Mouse (Mus musculus) macrophage (primary cell): Measurements from ENCODE around the gene Tuba3a. TPM values are rescaled to one million over a fixed set of nuclear protein-coding genes. Genes with fewer than 3 reads are reported as not detected.
"Not testable (repeated sequence)": the region's sequence is repeated elsewhere in the genome, so short reads cannot be mapped to it uniquely, and the experiment has no call there.

Source experiments
- H3K27ac ChIP-seq: fragments of 350-480 bp; formaldehyde crosslinking; 2 replicates; pipeline ENCODE4 v1.9.0; 2021
- H3K36me3 ChIP-seq: fragments of 350-480 bp; formaldehyde crosslinking; 2 replicates; pipeline ENCODE4 v1.9.0; 2021; ENCODE audit errors: inconsistent target
- H3K4me3 ChIP-seq: fragments of 350-480 bp; formaldehyde crosslinking; 2 replicates; pipeline ENCODE4 v1.9.0; 2021; ENCODE audit errors: inconsistent target
- H3K79me2 ChIP-seq: fragments of 350-480 bp; formaldehyde crosslinking; 2 replicates; pipeline ENCODE4 v1.9.0; 2021; ENCODE audit errors: inconsistent target
- WGBS: methylation state at CpG from one replicate; pipeline ENCODE4 v1.1.7; 2026; ENCODE audit warnings: inconsistent platforms; ENCODE audit not compliant: missing documents; 5-methylcytosine and 5-hydroxymethylcytosine counted together
- polyA plus RNA-seq: library from polyadenylated mRNA; stranded (reverse); fragments of 250-400 nt; gene quantifications from 3 replicates; pipeline ENCODE4 v1.2.4, GENCODE M21; 2018; ENCODE audit warnings: inconsistent platforms

The Tuba3a gene
- polyA plus RNA-seq, 1 experiment from 2014 or later: not detected

DNA sequence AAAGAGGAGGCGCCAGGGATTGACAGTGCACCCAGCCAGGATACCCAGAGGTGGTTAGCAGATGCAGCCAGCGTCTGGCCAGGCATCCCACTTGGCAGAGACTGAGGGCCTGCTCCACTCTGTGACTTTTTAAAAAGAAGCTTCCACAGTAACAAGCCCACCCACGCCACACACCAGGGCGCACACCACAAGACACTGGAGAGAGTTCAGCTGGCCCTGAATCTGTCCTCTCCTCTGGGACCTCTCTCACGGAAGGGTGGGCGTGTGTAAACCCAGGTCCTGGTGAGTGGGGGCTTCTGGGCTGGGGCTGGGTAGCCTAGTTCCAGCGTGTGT, 28.4 kb upstream of the Tuba3a start:
- Histone ChIP-seq H3K36me3 (peaks cover 29% of the 10 kb centered on the region), H3K4me3 (peak overlapping the region; percentile 38), H3K79me2 (peaks cover 22% of the 10 kb centered on the region), H3K27ac (peak overlapping the region; percentile 87)
- 57% methylated on average over 7 of the region's 7 CpGs for WGBS

DNA sequence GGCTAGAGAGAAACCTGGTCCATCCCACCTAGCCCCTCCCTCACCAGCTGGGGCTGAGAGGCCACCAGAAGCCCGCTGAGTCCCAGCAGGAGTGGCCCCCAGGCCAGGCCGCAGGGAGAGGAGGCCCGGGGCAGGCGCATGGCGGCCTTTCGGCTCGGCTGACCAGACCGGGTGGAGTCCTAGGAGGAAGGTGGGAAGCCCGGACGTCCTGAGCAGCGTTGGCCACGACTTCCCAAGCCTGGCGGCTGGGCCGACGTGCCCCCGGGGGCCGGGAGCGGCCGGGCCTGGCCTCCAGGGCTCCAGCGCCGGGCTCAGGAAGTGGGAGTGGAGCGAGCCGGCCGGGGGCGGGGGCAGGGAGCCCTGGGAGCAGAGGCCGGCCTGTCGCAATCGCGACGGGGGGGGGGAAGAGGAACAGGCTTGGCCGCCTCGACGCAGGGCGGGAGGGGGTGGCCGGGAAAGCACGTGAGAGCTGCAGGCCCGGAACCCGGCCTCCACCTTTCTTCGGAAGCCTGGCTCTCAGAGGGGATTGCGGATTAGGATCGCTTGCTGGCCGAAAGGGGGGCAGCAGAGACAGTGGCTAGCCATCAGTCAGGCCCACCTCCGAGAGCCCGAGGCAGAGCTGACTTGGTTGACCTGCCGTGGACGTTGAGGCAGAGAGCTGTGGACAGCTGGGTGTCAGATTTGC, 27.8 kb upstream of the Tuba3a start, which contains the start of gene Ltbr:
Gene Ltbr (minus strand): TSS at position 340 of the 685 bp plus-strand sequence.
- Histone ChIP-seq H3K36me3 (peaks cover 34% of the 10 kb centered on the region), H3K4me3 (peak within 1 kb of the TSS; percentile 69), H3K27ac (peak within 1 kb of the TSS; percentile 87), H3K79me2 (peaks cover 22% of the 10 kb centered on the region)
- under 1% methylated on average over 44 of the region's 46 CpGs for WGBS

DNA sequence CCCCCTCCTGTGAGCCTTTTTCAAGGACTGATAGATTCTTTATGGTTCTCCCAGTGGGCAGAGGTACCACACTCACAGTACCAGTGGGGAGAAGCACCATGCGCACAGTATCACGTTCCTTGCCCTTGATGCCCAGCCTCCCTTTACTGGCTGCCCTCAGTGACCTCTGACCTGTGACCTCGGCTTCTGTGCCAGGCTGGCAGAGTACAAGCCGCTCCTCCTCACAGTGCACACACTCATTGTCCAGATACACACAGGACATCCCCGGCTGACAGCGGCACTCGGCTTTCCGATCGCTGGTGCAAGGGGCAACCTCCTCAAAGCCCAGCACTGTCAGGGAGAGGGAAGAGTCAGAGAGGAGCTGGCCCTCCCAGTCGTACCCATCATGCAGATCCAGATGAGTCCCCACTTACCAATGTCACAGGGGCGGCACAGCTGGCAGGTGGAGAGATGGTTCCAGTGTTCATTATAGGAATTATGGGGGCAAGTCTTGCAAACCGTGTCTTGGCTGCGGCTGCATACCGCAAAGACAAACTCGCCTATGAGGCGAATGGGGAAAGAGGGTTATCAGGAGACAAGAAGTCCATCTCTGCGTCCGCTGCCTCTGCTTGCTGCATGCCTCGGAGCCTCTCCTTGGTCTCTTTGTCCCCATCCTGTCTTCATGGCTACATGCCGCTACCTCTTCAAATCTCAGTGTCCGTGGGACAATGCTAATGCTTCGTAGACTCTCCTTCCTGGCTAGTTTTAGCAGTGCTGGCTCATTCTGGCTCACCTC, 26.9 kb upstream of the Tuba3a start:
- peak overlapping the region; percentile 65 for H3K27ac ChIP-seq
- peaks cover 22% of the 10 kb centered on the region for H3K79me2 ChIP-seq
- peaks cover 41% of the 10 kb centered on the region for H3K36me3 ChIP-seq
- H3K4me3 ChIP-seq: peak overlapping the region; percentile 69
- 56% methylated on average over 22 of the region's 22 CpGs for WGBS

DNA sequence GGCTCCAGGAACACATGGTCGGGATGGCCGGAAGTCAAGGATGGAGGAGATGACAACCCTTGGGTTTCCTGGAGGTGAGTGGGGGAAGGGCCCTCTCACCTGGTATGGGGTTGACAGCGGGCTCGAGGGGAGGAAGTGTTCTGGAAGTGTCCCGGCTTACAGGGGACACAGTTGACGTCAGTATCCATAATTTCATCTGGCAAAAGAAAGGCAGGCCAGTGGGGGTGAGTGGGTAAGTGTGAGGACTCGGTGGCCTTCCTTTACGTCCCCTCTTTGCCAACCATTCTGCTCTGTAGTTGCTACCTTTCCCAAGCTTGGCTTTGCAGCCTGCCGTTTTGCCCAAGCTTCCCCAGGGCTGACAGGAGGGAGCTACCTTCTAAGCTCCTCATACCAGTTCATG, 26.3 kb upstream of the Tuba3a start:
- Histone ChIP-seq H3K79me2 (peaks cover 22% of the 10 kb centered on the region), H3K4me3 (no peak overlapping the region; the same call in 1 of the 2 replicates), H3K36me3 (peaks cover 44% of the 10 kb centered on the region), H3K27ac (no peak overlapping the region)
- 94% methylated on average over 8 of the region's 9 CpGs for WGBS

DNA sequence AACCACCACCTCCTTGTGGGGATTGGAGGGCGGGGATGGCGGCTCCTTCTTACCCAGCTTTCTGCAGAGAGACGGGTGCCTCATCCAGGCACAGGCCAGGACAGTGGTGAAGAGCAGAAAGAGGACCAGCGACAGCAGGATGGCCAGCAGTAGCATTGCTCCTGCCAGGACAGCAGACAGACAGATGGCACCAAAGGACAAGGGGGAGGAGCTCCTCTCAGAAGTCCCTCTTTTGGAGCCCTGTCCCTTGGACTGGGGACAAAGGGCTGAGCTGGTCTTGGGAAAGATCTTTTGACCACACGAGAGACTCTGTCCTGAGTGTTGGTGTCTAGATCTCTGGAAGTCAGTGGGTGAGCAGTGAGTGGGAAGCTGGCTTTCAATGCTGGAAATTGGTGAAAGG, 23.6 kb upstream of the Tuba3a start:
- Histone ChIP-seq H3K79me2 (peaks cover 22% of the 10 kb centered on the region), H3K36me3 (peaks cover 55% of the 10 kb centered on the region), H3K27ac (no peak overlapping the region), H3K4me3 (no peak overlapping the region)
- 95% methylated on average over 4 of the region's 5 CpGs for WGBS

GRCm38 (mm10) chr6:125308921-125309320, 23.1 kb upstream of the Tuba3a start:
- WGBS: 92% methylated on average over 13 of the region's 13 CpGs
- Histone ChIP-seq H3K4me3 (no peak overlapping the region), H3K36me3 (peaks cover 55% of the 10 kb centered on the region), H3K79me2 (peaks cover 17% of the 10 kb centered on the region), H3K27ac (no peak overlapping the region)

- 90% methylated on average over 5 of the region's 5 CpGs for WGBS
- no peak overlapping the region for H3K27ac ChIP-seq
- H3K4me3 ChIP-seq: no peak overlapping the region
- H3K79me2 ChIP-seq: peaks cover 3% of the 10 kb centered on the region
- peaks cover 51% of the 10 kb centered on the region for H3K36me3 ChIP-seq
Observed at GRCm38 (mm10) chr6:125307091-125307490, 21.2 kb upstream of the Tuba3a start.

- 87% methylated on average over 6 of the region's 6 CpGs for WGBS
- H3K79me2 ChIP-seq: no peaks in the 10 kb centered on the region
- peaks cover 37% of the 10 kb centered on the region for H3K36me3 ChIP-seq
- no peak overlapping the region for H3K4me3 ChIP-seq
- no peak overlapping the region for H3K27ac ChIP-seq
Observed at GRCm38 (mm10) chr6:125305465-125305864, 19.6 kb upstream of the Tuba3a start.

- not testable (repeated sequence) for H3K4me3 ChIP-seq, H3K79me2 ChIP-seq, H3K27ac ChIP-seq
- WGBS: 92% methylated on average over 7 of the region's 7 CpGs
- H3K36me3 ChIP-seq: peaks cover 28% of the 10 kb centered on the region
Observed at GRCm38 (mm10) chr6:125304408-125304807, 18.6 kb upstream of the Tuba3a start.

DNA sequence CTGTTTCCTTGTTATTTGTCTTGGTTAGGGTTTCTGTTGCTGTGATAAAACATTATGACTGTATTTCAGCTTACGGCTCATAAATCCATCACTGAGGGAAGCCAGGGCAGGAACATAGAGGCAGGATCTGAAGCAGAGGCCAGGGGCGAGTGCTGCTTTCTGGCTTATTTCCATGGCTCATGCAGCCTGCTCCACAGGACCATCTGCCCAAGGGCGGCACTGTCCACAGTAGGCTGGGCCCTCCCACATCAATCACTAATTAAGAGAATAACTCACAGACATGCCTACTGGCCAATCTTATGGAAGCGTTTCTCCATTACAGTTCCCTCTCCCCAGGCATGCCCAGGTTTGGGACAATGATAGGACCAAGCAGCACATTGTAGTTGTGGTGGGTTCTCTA, 17.4 kb upstream of the Tuba3a start:
- 100% methylated on average over 4 of the region's 4 CpGs for WGBS
- Histone ChIP-seq H3K36me3 (peaks cover 18% of the 10 kb centered on the region), H3K27ac (no peak overlapping the region), H3K79me2 (no peaks in the 10 kb centered on the region), H3K4me3 (no peak overlapping the region)

DNA sequence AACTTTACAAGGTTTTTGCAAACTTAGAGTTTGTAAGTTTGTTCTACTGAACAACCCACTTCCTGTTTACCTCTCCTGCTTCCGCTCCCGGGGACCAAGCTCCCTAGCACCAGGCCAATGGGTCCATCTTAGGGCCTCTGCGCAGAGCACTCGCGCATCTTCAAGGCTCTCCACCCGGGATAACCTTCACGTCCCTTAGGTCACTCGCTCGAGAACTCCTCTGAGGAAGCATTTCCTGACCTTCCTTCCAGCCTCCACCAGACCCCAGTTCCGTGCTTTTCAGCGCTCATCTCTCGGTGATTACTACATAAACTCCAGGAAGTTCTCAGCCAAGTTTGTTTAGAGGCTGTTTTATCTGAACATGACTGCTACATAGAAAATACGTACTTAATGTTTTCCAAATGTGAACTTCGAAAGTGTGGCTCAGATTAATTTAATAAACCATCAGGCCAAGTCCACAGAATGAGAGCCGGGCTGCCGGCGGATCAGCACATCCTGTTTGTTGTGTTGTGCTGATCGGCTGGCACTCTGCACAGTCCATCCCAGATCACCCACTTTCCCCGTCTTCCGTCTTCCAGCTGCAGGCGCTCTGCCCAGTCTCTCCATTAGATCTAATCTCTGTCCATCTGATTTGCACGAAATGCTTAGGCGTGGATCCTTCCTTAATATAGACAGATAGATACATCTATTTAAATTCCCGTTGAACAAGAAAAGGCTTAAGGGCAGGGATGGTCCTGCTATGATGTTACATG, 16.6 kb upstream of the Tuba3a start:
- H3K36me3 ChIP-seq: peaks cover 13% of the 10 kb centered on the region
- no peak overlapping the region for H3K27ac ChIP-seq
- H3K4me3 ChIP-seq: no peak overlapping the region
- H3K79me2 ChIP-seq: no peaks in the 10 kb centered on the region
- WGBS: 86% methylated on average over 24 of the region's 24 CpGs

GRCm38 (mm10) chr6:125300982-125301381, 15.1 kb upstream of the Tuba3a start:
- H3K4me3 ChIP-seq: no peak overlapping the region
- H3K27ac ChIP-seq: no peak overlapping the region
- WGBS: 100% methylated on average over 1 of the region's 1 CpGs
- H3K79me2 ChIP-seq: no peaks in the 10 kb centered on the region
- no peaks in the 10 kb centered on the region for H3K36me3 ChIP-seq

- Histone ChIP-seq H3K36me3 (no peaks in the 10 kb centered on the region), H3K27ac (no peak overlapping the region), H3K4me3 (no peak overlapping the region), H3K79me2 (no peaks in the 10 kb centered on the region)
- 61% methylated on average over 5 of the region's 5 CpGs for WGBS
Observed at GRCm38 (mm10) chr6:125297149-125297820, 11.4 kb upstream of the Tuba3a start.

GRCm38 (mm10) chr6:125294049-125294448, 8.2 kb upstream of the Tuba3a start:
- Histone ChIP-seq H3K27ac (no peak overlapping the region), H3K4me3 (no peak overlapping the region), H3K36me3 (no peaks in the 10 kb centered on the region), H3K79me2 (no peaks in the 10 kb centered on the region)
- WGBS: 58% methylated on average over 4 of the region's 4 CpGs
